Mouse (Mus musculus): ENCODE results near the gene Stmnd1. TPM values are rescaled to one million over a fixed set of nuclear protein-coding genes. Genes with fewer than 3 reads are reported as not detected.
A peak's percentile ranks its signal among the peaks of the same experiment; 100 is the strongest.
"Not testable (repeated sequence)": the region's sequence is repeated elsewhere in the genome, so short reads cannot be mapped to it uniquely, and the experiment has no call there.

Gene Stmnd1
- not detected for total RNA-seq (2021)
- long read RNA-seq, partial matches to known transcripts = 0 of 1 reads
- long read RNA-seq, other reads (novel, unspliced or antisense) = 0 of 1 reads

DNA sequence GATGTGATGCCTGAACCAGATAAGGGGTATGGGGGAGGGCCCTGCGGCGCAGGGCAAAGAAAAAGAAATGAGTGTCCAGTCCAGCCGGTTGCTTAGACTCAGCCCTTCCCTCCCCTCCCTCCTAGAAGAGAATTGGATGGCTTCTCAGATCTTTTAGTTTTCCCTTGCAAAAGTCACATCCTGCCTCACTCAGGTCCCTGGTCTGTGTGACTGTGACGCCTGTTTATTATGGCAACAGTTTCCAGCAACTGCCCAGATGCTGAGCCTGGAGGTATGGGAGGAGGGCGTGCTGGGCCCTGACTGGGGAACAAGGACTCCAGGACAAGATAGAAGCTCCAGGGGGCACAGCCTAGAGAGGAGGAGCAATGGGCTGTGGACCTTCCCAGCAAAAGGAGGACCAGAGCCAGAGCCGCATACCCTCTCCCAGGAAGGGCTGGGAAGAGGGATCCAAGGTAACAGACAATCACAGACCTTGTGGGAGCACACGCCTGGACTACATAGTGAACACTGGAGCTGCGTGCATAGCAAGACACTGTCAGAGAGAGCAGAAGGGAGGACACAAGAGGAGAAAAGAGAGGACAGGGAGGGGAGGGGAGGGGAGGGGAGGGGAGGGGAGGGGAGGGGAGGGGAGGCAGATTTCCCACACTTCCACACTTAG, at the start of gene Stmnd1:
TSS of gene Stmnd1 (plus strand) at position 269 of the 658 bp plus-strand sequence.
- DNase-seq (ENCODE audit: low spot score in 2 of 2) = no peak

DNA sequence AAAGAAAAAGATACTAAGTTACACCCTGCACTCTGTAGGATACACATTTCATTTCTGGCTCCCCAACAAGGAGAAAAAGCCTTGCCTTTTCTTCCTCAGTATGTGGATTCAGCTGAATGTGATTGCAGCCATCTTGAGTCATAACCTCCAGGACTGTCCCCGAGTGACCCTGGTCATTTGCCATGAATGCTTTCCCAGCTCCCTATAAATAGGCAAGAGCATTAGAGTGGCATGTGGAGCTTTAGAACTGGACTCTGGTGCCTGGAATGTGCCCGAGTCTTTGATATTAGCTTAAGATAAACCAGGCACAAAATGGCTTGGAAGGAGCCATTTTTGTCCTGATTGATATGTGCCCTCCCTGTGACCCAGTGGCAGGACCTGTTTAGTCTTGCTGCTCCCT, 46.6 kb upstream of the Stmnd1 start:
- DNase-seq (ENCODE audit: low spot score in 2 of 2) = no peak

DNA sequence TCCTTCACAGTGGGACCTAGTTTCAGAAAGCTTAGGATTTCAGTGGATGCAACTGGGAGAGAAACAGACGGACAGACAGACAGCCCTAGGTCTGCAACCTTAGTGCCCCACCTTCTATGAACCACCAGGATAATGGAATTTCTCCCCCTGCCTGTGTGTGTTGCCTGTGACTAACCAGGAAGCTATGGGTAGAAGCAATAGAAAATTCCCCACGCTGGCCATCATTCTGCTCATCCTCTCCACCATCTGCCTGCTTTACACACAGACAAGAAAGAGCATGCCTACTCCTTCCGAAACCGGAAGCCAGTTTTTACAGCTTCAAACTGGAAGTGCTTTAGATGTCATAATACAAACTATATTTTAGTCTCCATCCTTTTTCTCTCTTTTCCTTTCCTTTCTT, 46.0 kb upstream of the Stmnd1 start:
- peak in 1 of 2 experiments; percentile 63 for DNase-seq (ENCODE audit: low spot score in 2 of 2)

GRCm38 (mm10) chr13:46228750-46229149, 44.8 kb upstream of the Stmnd1 start:
- not testable (repeated sequence) for DNase-seq (ENCODE audit: low spot score in 2 of 2)

DNA sequence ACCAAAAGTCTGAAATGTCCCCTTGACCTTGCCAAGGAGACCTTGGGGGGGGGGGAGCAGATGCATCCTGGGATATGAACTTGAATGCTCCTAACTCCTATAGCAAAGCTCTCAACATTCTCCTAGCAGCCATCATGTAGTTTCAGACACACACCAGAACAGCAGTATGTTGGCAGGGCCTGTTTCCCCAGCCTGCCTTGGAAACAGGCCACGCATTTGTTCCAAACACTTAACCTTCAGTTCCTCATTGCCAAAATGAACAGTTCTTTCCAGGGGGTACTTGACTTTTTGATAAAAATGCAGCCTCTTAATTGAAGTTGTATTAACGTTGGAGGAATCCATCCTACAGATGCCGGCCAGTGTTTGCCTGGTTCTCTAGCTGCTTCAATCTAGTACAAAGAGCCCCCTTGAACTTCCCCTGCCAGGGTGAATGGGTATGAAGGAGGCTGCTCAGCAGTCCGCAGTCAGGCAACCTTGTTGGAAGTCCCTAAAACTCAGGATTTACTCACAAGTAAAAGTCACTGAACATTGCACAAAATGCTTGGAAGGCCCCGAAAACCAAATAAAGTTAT, 41.9 kb upstream of the Stmnd1 start:
- DNase-seq (ENCODE audit: low spot score in 2 of 2) = peak in 1 of 2 experiments; percentile 48

- no peak for DNase-seq (ENCODE audit: low spot score in 2 of 2)
Measured at GRCm38 (mm10) chr13:46237723-46238349, 35.7 kb upstream of the Stmnd1 start.

- DNase-seq (ENCODE audit: low spot score in 2 of 2) = peak; percentile 67 to 68
Measured at GRCm38 (mm10) chr13:46238796-46239195, 34.7 kb upstream of the Stmnd1 start.

DNA sequence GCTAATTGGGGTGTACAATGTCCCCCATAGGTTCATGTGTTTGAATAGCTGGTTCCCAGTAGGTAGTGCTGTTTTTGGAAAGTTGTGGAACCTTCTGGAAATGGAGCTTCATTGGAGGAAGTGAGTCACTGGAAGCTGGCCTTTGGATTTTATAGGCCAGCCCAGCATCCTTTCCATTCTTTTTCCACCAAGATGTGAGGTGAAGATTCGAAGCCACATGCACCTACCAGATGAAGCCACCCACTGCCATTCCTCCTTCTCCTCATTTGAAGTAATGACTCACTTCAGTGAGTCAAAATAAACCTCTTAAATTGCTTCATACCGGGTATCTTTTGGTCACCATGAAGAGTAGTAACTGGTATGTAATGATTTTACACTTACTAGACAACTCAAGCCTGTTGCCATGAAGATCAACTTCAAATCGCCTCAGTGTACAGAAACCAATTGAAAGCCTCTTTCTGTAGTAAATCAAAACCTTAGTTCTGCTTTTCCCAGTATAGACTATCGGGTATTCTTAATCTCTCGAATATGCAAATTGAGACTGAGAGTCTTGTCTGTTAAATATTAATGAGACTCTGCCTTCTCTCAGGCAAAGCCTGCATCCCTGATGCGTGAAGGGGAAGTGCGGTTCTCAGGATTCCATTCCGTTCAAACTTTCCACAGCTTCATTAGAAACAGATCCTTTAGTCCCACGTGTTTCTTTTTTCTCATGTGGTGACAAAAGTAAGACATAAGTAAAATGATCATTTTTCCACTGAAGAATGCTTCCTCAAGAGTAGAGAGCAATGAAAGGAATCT, 31.9 kb upstream of the Stmnd1 start:
- no peak for DNase-seq (ENCODE audit: low spot score in 2 of 2)

DNA sequence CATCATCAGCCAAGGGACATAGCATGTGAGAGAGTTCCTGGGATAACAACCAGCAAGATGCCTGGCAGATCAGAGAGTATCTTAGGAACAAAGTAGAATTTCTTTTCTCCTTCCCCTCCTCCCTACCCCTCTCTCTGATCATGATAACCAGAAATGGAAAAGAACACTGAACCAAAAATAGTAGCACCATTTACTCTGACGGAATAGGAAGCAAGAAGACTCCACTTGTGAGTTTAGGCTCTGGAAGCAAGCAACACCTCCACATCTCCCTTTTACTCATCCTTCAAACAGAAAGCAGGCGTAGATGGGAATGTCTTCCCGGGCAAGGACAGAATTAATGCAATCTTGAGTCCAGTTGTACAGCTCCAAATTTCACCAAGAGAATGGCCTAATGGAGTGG, 19.8 kb upstream of the Stmnd1 start:
- no peak for DNase-seq (ENCODE audit: low spot score in 2 of 2)

GRCm38 (mm10) chr13:46254171-46254570, 19.4 kb upstream of the Stmnd1 start:
- no peak for DNase-seq (ENCODE audit: low spot score in 2 of 2)

GRCm38 (mm10) chr13:46255616-46256015, 17.9 kb upstream of the Stmnd1 start:
- DNase-seq (ENCODE audit: low spot score in 2 of 2) = no peak

- peak; percentile 53 to 89 for DNase-seq (ENCODE audit: low spot score in 2 of 2)
Measured at GRCm38 (mm10) chr13:46257847-46258246, 15.7 kb upstream of the Stmnd1 start.

GRCm38 (mm10) chr13:46259526-46259925, 14.0 kb upstream of the Stmnd1 start:
- DNase-seq (ENCODE audit: low spot score in 2 of 2) = no peak

GRCm38 (mm10) chr13:46261244-46261643, 12.3 kb upstream of the Stmnd1 start:
- DNase-seq (ENCODE audit: low spot score in 2 of 2) = no peak

DNA sequence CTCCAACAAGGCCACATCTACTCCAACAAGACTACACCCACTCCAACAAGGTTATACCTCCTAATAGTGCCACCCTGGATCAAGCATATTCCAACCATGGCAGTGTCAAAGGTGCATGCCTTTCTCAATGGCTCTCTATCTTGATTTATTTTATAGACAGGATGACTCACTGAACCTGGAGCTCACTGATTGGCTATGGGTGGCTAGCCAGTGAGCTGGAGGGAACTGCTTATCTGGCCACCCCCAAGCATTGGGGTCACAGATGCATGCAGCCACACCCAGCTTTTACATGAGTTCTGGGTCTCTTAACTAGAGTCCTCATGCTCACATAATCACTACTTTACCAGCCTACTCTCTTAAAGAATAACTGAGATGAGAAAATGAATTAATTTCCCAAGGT, 5.7 kb upstream of the Stmnd1 start:
- DNase-seq (ENCODE audit: low spot score in 2 of 2) = no peak

GRCm38 (mm10) chr13:46268341-46268740, 5.2 kb upstream of the Stmnd1 start:
- DNase-seq (ENCODE audit: low spot score in 2 of 2) = no peak

DNA sequence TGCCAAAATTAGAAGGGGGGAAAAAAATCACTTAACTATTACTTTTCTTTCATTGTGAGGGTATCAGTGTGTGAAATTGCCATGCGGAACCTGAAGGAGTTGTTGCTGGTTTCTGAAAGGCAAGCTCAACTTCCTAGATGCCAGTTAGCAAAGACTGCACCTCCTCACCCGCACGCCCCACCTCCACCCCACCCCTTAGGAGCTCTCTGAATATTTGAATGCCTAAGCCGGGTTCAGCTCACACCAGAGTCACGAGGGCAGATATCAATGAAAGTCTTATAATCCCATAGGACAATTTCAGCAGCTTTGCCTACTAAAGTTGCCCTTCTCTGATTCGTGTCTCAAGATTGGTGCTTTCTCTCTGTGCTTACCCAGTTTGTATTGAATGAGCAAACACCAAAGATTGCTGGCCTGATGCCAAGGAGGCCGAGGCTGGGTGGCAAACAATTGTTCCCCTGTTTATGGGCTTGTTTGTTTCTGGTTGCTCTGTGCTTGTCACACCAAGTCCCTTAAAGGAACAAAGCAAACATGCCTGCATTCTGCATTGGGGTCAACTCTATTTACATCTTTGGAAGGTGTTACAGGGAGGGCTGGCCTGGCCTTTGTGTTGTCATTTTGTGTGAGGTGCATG, 4.6 kb upstream of the Stmnd1 start:
- peak; percentile 25 to 75 for DNase-seq (ENCODE audit: low spot score in 2 of 2)

DNA sequence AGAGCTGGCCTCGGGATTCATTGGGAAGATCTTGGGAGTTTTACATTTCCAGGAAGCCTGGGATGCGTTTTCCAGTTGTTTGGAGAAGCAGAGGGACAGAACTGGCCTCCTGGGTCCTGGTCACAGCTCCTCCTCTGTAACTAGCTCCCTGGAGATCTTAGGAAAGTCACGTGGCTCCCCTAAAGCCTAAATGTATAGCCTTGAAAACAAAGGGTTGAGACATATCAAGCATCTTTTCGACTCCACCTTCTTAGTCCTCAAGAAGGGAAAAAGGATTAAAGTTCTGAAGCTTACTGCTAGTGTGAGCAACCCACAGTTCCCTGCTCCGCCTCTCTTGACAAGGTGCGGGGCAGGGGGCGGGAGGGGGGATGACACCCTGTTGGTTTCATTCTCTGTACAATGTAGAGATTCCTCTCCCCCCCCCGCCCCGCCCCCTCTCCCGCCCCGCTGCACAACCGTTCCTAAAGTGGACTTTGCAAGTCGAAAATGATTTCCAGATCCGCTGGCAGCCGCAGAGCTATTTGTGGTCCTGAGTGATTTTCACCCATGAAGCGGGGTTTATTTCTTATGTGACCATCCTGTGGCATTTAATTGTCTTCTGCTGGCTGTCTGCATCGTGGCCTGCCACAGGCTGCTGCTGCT, 589 bp upstream of the Stmnd1 start:
- DNase-seq (ENCODE audit: low spot score in 2 of 2) = no peak

- DNase-seq (ENCODE audit: low spot score in 2 of 2) = peak; percentile 48 to 83
Measured at GRCm38 (mm10) chr13:46275701-46276100, 2.2 kb downstream of the Stmnd1 start.

GRCm38 (mm10) chr13:46282543-46282942, 9.0 kb downstream of the Stmnd1 start:
- DNase-seq (ENCODE audit: low spot score in 2 of 2) = no peak

DNA sequence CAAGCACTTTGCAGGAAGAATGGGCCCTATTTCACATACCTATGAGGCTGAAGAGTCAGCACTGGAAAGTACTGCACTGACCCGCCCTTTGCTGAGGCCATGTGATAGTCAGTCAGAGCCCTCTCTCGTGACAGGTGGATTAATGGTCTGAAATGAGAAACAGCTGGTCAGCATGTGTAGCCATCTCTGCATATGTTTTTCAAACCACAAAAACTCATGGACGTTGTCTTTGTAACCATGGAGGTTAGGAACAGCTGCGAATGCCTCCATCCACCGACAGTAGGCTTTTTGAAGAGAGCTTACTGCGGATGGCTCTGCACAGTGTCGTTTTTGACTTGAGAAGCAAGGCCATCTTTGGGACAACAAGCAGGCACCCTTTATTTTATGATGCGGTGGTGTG, 14.3 kb downstream of the Stmnd1 start:
- no peak for DNase-seq (ENCODE audit: low spot score in 2 of 2)
